Comparison of ENCODE assay signal across 9 mouse cellular contexts in the genomic region with DNA sequence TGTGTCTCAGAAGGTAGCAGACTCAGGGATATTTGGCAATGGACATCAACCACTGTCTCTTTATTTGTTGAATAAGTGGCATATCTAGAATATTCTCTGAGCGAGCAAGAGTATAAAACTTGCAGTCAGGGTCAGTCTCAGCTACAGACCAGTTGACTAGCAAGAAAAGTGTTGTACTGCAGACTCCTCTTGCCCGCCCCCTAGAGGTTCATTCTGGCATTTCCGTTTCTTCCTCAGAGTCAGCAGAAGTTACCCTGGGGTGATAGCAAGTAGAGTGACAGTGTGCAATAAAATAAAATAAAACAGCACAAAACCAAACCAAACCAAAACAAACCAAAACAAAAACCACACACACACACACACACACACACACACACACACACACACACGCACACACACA.
DNase-seq lines count a peak whose midpoint lies in the region; ATAC-seq and TF ChIP-seq lines count a peak whose summit lies in the region.
"Had no signal": no experiment of that assay in that cellular context is flagged by ENCODE, and none has a peak within 500 bp of the region (broad histone marks: within the 10 kb centered on the region; RNA-seq: fewer than 3 reads in every experiment).

No protein-coding gene starts in this region.

- POLR2A ChIA-PET in Patski (lab: Charles Lee): interaction anchor here (1.2 kb wide), 1 partner anchor 14 kb away, joined by 3 read pairs; no protein-coding TSS in a partner anchor

- CTCF ChIA-PET in Patski (lab: Charles Lee): interaction anchor here (0.9 kb wide), 1 partner anchor 12 kb away, joined by 4 read pairs; no protein-coding TSS in a partner anchor

- no peak for DNase-seq in layer of hippocampus, adult 2 months (ENCODE audit: low spot score in 2 of 2)
- DNase-seq in layer of hippocampus, adult 9-11 months: no peak
- DNase-seq in ES-CJ7 (ENCODE audit: low read depth, low spot score) (peak; percentile 44), Patski (ENCODE audit: low read depth, low spot score) (no peak)
- DNase-seq in kidney, postnatal 36 days: peak; percentile 1 to 48
- DNase-seq in gastrocnemius, postnatal 14 days: no peak
- DNase-seq in thymus, postnatal 14 days: no peak
- DNase-seq: liver, embryonic 13.5 days; thymus, postnatal 4 days had no signal

- no peak overlapping the region for H3K4me3 ChIP-seq in layer of hippocampus, adult 2 months
- H3K4me3 ChIP-seq: liver, embryonic 13.5 days had no signal

- in situ Hi-C loops in Patski (cut with MboI; ENCODE audit: low pct_unique_long_range_greater_than_20kb): no loop called here

- peak; percentile 56 for TF ChIP-seq CTCF in layer of hippocampus, adult 2 months (conservative IDR thresholded peaks at IDR 0.05)
- TF ChIP-seq CTCF in Patski (IDR thresholded peaks at IDR 0.05): peak; percentile 48

- intact Hi-C loops in gastrocnemius, postnatal 14 days (cut with DNase I; ENCODE audit: low total_unique reads): no loop called here

- ATAC-seq in Patski: no peak

- H3K27me3 ChIP-seq in Patski: peaks cover 3% of the 10 kb centered on the region
- H3K27me3 ChIP-seq: liver, embryonic 13.5 days had no signal

- H3K27ac ChIP-seq in layer of hippocampus, adult 2 months: no peak overlapping the region
- H3K27ac ChIP-seq: liver, embryonic 13.5 days had no signal

Comparison
In these comparisons a context has a peak if more than half of its experiments do, and no peak if none do; other contexts are left out.
1. DNase-seq: peak in ES-CJ7 (single experiment) and kidney, postnatal 36 days (2 of 2); none in layer of hippocampus, adult 2 months (0 of 2), layer of hippocampus, adult 9-11 months (single experiment), Patski (single experiment), gastrocnemius, postnatal 14 days (single experiment) and thymus, postnatal 14 days (single experiment).